Mouse (Mus musculus) cerebellum, adult 9-11 months (tissue): ENCODE results near the gene Fgd4.
A peak's percentile ranks its signal among the peaks of the same experiment; 100 is the strongest.
"Not testable (repeated sequence)": the region's sequence is repeated elsewhere in the genome, so short reads cannot be mapped to it uniquely, and the experiment has no call there.

ENCODE experiments used
- DNase-seq: peaks from one replicate; pipeline ENCODE4 v3.0.0; 2022

Fgd4 gene

DNA sequence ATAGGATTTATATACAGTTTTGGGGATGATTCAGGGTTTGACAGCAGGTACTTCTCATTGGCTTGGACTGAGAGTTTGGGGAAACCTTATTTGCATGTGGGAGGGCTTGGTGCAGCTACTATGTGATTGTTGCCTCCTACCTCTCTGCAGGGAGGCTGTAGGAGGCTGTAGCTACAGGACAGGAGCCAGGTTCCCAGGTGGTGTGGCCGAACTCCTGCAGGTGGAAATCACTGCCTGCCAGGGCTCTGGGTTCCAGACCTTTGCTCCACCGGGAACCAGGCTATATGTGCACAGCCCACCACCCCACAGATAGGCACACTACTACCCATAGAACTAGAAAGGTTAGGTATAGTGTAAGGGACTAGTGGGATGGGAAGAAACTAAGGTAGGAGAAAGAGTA, 61.0 kb downstream of the Fgd4 start:
- DNase-seq, result peak; percentile 72

DNA sequence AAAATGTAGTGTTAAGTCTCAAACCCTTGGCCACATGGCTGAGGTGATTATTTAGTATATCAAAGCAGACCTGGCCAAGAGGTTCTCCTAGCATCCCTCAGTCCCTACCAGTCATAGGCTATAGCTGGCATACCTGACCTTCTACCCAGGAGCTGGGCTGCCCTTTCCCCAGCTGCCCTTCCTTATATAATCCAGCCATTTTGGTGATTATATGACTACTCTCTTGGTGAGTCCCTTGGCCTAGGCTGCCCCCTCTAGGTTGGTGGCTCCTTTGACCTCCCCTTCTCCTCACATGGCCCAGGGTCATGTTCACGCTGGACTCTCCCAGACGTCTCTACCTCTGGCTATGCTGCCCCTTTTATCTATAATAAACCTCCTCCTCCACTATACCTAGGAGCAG, 65.1 kb downstream of the Fgd4 start:
- peak; percentile 15 for DNase-seq

DNA sequence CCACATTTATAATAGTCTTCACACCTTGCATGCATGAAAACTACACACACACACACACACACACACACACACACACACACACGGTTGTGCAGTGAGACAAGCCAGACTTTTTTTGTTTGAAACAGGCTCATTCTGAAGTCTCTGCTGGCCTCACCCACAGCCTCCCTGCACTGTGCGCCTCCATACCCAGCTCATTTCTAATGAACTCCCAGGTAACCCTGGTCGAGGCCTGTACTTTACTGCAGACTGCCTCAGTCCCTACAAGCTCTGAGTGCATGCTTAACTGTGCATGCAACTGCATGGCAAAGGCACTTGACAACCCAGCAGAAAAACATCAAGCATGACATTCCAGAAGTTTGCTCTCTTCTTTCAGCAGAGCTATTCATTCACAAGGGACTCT, 72.3 kb downstream of the Fgd4 start:
- DNase-seq, result no peak

DNA sequence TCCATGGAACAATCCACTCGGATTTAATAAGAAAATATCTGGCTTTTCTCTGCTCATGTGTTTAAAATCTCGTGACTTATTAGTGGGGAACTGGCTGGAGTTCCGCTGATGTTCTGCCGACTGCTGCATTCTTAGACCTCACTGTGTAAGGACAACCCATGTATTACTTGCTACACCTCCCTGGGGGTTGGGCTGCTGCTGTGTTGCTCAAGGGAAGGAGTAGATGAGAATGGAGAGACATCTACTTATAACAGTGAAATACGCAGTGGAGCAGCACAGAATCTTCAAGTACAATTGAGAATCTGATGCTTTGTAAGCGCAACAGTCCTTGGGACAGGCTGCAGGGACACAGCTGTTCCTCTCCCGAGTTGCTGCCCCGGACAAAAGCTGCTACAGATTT, 73.1 kb downstream of the Fgd4 start:
- DNase-seq, result no peak

DNA sequence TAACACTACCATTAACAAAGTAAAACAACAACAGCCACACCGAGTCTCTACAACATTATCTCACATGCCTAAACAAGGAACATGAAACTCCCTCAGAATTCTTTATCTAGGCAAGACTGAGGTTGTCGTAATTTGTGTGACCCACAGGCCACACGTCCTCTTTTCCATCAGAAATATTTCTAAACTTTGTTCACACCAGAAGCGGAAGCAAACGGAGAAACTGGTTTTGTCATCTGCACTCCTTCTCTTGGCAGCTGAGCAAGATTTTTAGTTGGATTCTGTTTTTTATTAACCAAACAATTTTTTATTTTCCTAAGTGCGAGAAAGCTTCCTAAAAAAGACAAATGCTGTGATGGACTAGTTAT, 73.6 kb downstream of the Fgd4 start:
- no peak for DNase-seq

DNA sequence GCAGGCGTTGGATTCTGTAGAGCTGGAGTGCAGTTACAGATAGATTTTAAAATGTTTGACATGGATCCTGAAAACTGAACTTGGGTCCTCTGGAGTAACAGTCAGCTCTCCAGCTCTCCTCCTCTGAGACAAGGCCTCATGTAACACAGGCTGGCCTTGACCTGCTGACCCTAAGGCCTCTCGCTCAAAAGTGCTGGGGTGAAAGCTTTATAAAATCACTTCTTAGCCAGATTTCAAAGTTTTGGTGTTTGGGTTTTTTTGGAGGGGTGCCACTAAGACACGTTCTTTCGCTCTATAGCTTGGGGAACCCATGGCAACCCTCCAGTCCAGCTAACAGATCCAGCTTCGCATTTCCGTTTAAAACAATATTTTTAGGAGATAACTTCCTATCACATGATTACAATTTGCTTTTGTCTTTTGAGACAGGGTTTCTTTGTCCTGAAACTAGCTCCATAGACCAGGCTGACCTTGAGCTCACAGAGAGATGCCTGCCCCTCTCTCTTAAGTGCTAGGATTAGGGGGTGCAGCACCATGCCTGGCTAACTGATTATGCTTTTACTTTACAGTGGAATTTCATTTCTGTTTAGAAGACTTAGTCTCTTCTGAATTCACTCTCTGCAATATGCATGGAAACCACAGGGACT, 74.1 kb downstream of the Fgd4 start:
- DNase-seq, result no peak

DNA sequence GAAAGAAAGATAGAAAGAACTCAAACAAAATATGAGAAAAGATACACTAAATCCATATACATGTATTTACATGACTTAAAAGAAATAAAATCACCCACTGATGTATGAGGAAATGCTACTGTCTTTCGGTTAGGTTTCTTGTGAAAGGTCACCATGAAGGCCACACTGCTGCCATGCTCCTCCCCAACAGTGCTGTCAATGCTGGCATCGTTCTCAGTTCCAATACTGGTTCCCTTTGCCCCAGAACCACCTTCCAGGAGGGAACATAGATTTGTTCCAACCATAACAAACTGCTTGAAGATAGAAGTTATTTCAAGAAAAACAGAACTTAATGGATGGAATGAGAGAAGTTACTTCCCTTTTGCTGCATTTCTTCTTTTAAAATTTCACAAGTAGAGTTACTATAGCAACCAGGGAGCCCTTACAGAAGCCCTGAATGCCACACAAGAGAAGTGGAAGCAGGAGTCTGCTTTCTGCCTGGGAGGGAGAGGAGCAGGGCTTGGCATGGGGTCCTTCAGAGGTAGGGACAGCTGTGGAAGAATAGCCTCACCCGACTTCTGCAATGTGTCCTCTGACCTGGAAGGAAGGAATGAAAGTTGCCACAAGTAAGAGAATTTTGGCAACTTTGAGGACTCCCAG, 75.0 kb downstream of the Fgd4 start:
- no peak for DNase-seq

DNA sequence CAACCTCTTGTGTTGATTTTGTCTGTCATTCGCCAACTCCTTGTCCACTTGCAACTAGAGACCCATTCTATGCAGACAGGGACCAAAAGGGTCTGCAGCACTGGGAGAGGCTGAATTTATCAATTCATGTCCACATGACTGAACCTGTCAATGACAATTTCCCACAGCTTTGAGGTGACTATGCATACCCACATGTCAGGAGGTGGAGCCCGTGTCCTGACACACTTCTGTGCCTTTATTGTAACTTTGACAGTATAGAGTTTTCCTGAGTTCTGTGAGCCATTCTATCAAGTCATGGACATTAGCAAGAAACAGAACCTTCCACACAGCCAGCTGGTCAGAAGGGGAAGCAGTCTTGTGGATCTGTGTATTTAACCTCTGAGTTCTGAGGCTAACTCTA, 76.7 kb downstream of the Fgd4 start:
- no peak for DNase-seq

DNA sequence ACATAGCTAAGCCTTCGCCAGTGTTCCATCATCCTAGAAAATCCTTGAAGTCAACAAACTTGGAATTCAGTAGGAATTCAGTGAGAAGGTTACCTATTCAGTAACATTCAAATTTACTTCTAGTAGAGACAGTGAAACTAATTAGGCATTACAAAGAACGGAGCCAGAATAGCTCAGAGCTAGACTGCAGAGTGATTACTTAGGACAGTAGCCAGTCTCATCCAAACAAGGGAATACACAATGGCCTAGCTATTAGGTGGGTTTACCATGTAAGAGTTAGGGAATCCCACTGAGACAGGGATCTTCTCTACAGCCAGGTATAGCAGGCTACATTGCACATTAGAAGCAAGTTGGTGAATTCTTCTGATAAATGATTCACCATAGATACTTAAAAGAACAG, 77.5 kb downstream of the Fgd4 start:
- not testable (repeated sequence) for DNase-seq

DNA sequence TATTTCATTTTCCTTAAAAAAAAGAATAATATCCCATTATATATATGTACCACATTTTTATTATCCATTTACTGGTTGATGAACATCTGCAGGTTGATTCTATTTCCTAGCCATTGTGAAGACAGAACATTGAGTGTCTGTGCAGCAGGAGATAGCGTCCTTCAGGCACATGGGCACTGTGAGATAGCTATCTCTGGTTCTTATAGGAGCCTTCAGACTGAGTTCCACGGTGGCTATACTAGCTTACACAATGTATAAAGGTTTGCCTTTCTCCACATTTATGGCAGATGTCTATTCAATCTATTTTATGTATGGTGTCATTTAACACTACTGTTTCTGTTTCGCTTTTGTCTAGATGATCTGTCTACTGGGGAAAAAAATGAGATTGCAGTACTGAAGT, 98.9 kb downstream of the Fgd4 start:
- no peak for DNase-seq

DNA sequence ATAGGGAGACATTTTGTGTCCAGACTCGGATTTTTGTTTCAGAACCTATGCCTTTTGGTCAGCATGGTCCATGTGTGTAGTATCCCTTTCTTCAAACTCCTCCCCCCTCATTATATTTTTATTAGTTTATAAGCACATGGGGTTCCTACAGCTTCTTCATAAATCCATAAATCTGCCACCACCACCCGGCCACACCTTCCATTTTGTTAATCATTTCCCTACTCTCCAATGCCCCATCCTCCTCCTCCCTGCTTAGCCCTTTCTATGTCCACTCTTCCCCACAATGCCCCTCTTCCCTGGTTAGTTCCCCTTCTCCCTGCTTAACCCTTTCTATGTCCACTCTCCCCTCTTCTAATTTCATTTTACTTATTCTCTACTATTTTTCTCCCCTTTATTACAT, 99.4 kb downstream of the Fgd4 start:
- DNase-seq, result no peak

DNA sequence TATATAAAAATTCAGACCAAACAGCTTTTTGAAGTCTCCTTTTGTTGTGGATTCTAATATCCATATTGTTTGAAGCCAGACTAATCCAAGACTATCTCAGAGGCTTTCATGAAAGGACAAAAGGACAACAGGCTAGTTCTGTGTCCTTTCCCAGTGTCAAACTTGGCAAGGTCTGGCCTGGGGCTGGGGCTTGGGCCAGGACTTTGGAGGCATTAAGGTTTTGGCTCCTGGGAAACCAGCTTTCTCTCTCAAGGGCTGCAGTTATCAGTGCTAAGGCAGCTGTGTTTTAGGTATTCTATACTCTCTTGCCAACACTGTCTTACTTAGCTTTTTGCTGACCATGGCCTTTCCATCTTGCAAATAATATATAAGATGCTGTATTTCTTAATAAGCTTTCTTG, 101.6 kb downstream of the Fgd4 start:
- peak; percentile 58 for DNase-seq

DNA sequence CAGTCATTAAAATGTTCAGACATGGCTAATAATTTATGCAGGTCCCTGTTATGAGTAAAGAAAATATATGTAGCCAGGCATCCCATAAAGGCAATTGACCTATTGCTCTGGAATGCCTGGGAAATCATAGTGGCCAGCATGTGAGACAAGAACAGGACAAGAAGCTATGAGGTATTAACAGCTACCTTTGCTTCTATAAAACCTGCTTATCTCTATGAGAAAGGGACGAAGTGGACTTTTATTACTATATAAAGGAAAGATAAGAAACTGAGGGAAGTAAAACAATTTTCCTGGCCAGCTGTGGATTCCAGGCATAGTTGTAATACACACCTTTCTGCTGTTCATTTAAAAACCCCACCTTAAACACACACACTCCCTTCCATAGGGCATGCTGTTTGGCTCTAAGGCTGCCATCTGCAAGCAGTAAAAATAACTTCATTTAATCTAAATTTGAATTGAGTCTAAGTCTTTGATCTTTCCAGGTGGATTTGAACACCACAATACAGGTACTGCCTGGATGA, 114.8 kb downstream of the Fgd4 start:
- DNase-seq, result no peak

DNA sequence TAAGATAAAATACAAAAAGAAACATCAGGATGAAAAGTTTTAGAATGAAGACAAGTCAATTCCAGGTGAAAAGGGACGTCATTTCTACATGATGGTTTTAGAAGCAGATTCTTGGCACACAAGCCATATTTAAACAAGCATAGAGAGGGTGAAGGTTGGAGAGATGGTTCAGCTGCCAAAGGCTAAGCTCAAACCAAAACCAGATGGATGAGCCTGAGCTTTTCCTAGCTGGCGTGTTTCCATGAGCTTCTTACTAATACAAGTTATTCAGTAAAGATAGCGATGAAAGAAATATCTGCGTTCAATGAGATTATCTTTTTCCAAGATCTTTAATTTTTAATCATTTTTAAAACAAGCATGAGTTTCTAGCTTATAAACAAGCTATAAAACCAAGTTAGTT, 115.7 kb downstream of the Fgd4 start:
- DNase-seq, result peak; percentile 67

DNA sequence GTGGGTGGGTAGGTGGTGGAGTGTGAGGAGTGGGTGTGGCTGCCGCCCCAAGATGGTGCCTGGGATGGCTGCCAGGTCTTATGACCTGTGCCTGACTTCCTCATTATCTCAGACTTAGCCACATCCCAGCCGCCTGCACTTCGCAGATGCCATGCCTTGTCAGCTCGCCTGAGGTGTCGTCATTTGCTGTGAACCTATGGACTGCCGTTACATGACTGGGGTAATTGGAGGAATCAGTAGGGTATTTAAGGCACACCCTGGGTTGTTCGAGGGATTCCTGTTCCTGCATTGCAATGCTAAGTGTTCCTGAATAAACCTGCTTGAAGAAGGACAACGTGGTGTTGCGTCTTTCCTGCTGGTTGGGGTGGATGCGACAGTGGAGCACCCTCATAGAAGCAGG, 126.9 kb downstream of the Fgd4 start:
- DNase-seq, result not testable (repeated sequence)

DNA sequence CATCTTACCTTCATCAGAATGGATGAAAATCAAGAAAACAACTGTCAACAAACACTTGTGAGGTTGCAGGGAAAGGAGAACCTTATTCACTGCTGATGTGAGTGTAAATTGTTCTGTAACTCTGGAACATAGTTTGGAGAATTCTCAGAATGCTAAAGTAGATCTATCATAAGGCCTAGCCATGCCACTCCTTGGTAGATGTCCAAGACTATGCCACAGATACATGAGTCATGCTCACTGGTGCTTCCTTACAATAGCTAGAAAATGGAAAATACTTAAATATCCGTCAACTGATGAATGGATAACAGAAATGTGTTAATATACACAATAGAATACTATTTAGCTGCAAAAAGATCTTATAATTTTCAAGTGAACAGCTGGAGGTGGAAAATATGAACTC, 150.3 kb downstream of the Fgd4 start:
- no peak for DNase-seq

DNA sequence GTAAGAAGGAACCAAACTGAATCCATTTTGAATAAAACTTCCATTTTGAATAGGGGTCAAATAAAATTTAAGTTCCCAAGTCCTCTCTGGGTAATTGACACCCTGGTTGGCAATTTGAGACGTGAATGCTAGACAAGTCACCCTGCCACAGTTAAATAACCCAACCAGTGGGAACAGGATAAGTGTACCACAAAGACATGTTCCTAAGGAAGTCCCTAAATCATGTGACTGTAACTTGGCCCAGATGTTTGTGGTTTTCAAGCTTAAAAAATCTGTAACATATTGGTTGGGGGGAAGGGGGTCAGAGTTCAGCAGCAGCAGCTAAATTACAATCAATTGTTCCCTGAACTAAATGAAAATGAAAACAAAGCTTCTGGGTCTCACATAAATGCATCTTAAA, 161.9 kb downstream of the Fgd4 start:
- no peak for DNase-seq

DNA sequence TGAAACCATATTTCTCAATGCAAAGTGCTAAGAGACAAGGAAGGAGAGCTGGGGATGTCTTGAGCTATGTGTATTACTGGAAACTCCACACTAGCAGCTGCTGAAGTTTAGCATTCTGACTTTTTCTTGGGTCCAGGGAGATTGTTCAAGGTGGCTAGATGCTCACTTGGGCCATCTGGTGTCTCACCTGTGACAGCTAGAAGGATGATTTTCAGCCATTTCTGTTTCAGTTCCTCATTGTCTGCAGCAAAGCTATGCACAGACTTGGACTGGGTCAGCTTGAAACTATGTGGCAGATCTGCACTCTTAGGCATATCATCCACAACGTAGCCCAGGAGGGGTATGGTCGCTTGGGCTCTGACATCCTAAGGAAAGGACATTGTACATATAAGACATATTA, 177.9 kb downstream of the Fgd4 start:
- DNase-seq, result no peak

DNA sequence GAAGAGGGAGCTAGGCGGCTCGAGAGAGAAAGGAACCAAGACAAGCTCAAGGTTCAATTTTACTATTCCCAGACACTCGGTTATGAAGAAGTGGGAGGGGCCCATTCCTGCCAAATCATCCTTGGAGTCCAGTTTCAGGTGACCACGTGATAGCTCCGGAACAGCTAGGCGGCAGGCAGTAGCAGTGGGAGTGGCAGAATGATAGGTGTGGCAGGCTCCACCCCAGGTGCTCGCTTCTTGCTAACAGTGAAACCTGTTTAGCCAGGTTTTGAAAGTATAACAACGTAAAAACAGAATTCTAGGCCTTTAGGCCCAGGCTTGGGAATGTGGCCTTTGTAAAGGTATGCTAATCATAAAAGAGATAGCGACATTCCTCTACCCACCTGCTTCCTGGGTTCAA, 233.1 kb downstream of the Fgd4 start:
- not testable (repeated sequence) for DNase-seq
